Mouse (Mus musculus): Measurements from ENCODE around the gene Dda1.

- no peak for TF ChIP-seq EP300 (IDR thresholded peaks at IDR 0.05; ENCODE audit: insufficient read depth, low read depth, low read length)
- TF ChIP-seq CTCF (IDR thresholded peaks at IDR 0.05; ENCODE audit: low read depth, low read length): peak; percentile 94
These were observed 4.2 kb upstream of the Dda1 start, which contains the start of gene Mrpl34 for GRCm38 (mm10) chr8:71464513-71465500.

Data from ES-Bruce4 (cell line).